Mouse (Mus musculus): ENCODE results near the gene Gtf2h4.

Gene Gtf2h4

GRCm38 (mm10) chr17:35643609-35644236 is 29.8 kb downstream of the Gtf2h4 start, which contains the start of gene Mucl3:
TSS of gene Mucl3 (minus strand) at chr17:35643695.
- DNase-seq (ENCODE audit: extremely low read depth, low read depth), result no peak

DNA sequence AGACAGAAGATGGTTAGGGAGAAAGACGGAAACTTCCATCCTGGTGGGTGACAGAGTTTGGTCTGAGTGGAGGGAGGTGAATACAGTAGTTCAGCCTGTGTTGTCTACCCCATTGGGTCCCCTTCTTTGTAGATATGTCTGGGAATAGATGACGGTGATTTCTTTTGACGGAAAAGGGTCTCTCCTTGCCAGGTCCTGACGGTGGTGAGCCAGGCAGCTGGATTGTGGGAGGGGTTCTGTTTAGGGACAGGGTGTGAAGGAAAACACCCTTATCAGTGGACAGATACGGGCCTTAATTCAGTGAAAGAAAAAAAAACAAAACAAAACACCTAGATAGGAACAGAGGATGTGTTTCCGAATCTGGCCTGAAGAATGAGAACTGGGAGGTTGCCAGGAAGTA is 34.2 kb downstream of the Gtf2h4 start:
- no peak for DNase-seq (ENCODE audit: extremely low read depth, low read depth)

DNA sequence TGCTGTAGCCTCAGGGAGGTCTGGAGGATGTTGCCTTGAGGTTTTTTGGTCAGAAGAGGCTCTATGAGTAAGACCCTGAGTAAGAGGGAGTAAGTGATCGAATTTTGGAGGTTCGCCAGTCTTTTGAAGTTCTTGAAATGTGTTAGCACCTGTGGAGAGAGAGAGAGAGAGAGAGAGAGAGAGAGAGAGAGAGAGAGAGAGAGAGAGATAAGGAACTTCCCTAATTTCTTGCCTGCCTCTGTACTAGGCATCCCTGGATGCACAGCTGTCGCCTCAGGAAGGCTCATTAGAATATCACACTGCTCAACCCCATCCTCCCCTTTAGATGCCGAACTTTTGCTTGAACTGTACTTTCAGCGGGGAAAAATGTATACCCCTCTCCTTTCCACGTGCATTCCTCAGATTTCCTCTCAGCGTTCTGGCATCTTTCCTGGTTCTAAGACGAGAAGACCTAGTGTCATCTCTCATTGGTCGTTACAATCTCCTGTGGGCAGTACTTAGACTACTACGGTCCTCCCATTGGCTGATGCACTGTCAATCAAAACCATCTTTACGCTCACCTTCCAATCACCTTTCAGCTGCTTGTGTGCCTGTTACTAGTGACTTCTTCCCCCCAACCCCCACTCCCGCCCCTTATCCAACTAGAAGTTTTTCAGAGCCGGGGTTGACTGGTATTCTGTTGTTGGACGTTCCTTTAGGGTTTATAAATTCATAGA is 34.9 kb downstream of the Gtf2h4 start:
- DNase-seq (ENCODE audit: extremely low read depth, low read depth), result peak; percentile 97

DNA sequence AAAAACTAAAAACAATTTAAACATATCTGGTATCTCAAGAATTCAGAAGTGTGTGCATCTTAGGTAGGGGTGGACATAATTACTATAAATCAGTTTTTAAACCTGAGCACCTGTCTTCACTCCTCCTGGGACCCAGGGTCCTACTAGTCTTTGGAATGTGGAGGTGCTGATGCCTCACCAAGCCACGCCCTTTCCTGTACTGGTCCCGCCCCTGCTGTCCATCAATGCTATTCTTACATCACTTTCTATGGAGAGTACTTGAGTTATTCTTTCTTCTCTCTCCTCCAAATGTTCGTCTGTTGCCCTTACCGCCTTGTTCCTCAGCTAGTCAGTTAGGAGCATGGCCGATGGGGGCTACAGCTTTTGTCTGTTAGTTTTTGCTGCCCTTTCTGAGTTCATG is 37.2 kb downstream of the Gtf2h4 start:
- DNase-seq (ENCODE audit: extremely low read depth, low read depth), result peak; percentile 56

DNA sequence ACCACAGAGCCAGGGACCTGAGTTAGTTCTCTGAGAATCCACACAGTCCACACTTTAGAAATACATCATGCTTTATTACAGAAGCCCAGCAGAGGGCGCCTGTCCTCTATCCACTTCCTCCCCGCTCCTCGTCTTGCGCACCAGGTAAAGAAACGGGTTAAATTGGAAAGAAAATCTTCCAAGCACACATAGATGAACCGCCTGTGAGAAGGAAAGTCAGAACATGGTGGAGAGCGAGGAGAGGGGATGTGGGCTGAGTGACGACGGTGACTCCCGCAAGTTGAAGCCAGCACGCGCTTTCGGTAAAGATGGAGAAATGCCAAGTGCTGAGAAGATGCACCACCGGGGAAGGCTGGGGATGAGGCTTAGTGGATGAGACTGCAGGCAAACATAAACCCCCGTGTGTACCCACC is 37.8 kb downstream of the Gtf2h4 start:
- peak; percentile 74 for DNase-seq (ENCODE audit: extremely low read depth, low read depth)

GRCm38 (mm10) chr17:35635202-35635601 is 38.3 kb downstream of the Gtf2h4 start:
- no peak for DNase-seq (ENCODE audit: extremely low read depth, low read depth)

DNA sequence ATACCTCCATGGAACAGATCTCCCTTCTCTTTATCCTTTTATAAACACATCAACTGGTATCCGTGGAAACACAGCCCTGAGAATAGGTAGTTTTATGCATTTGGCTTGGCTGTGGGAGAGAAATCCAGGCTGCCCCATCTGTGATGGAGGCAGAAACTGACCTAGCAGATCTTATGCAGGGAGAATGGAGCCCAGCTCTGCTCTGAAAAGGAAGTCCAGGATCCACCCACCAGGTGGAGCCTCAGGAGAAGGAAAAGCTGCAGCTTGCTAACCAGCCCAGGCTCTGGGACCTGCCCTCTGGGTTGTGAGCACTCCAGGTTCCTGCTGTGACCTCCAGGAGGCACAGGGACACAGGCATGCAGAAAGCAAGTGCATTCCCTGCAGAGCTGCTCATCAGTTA is 39.5 kb downstream of the Gtf2h4 start:
- no peak for DNase-seq (ENCODE audit: extremely low read depth, low read depth)

DNA sequence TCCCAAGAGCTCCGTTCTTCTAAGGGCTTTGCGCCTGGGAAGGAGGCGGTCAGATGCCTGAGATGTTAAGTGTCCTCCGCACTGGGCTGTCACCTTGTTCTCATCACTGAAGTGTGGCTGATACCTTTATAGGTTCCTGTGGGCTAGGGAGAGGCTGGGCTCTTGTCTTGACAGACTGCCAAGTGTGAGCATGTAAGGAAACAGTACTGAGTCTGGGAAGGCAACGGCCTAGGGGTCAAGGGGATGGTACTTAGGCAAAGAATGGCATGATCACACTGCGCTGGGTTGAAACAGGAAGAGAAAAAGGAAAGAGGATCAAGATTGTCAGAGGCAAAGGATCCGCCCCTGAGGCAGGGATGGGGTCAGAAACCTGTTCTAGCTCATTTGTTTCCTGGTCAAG is 47.0 kb downstream of the Gtf2h4 start, which contains the start of gene Gm9573:
Gene Gm9573 (minus strand): TSS at position 101 of the 400 bp plus-strand sequence.
- no peak for DNase-seq (ENCODE audit: extremely low read depth, low read depth)
